Mouse (Mus musculus): Measurements from ENCODE around the gene Gatad2b.

DNA sequence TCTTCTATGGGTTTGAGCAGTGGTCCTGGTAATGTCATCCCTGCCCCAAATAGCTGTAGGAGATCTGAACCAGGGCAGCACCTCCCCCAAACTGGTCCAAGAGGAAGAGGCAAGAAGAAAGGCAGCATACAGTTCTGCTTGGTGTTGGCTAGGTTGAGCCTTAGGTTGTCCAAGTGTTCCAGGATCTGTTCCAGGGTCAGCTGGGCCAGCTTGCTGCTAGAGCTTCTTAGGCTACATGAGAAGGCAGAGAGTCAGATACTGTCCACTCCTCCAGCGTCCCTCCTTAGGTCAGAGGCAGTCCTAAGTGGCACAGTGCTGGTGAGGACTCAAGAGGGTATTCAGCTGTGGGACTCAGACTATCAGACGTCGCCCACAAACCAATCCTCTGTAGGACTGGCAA, 99.7 kb downstream of the Gatad2b start:
- no peak for TF ChIP-seq TAL1 (IDR thresholded peaks at IDR 0.05; ENCODE audit: low read length)
- no peak for TF ChIP-seq GATA1 (IDR thresholded peaks at IDR 0.05; ENCODE audit: low read length)

All from erythroblast, embryonic 14.5 days (primary cell).